Mouse (Mus musculus) left cerebral cortex, postnatal 36 days (tissue): ENCODE data around the gene Mpeg1. TPM values are rescaled to one million over a fixed set of nuclear protein-coding genes. Genes with fewer than 3 reads are reported as not detected.

Experiments used
- total RNA-seq, 2 experiments: library from RNA; stranded (reverse); gene quantifications; 2 replicates each; pipeline ENCODE4 v1.2.3; 2021

Mpeg1 gene
- total RNA-seq, 2 experiments from 2014 or later, result 7.9 to 8.5 TPM

Other genes with a start within 250 kb of the Mpeg1 start
- gene Olfr1432, start 228.2 kb upstream of the Mpeg1 start, total RNA-seq, result not detected
- gene Olfr262, start 219.1 kb upstream of the Mpeg1 start, total RNA-seq, result not detected
- not detected for gene Olfr235, start 199.7 kb upstream of the Mpeg1 start, total RNA-seq
- gene Olfr1434, start 180.9 kb upstream of the Mpeg1 start, total RNA-seq, result not detected
- not detected for gene Olfr1436, start 161.6 kb upstream of the Mpeg1 start, total RNA-seq
- gene Olfr1437, start 135.7 kb upstream of the Mpeg1 start, total RNA-seq, result not detected
- not detected for gene Olfr1438-ps1, start 124.9 kb upstream of the Mpeg1 start, total RNA-seq
- not detected for gene Olfr1440, start 73.5 kb upstream of the Mpeg1 start, total RNA-seq
- gene Olfr1441, start 43.3 kb upstream of the Mpeg1 start, total RNA-seq, result not detected
- gene Pfpl, start 32.9 kb upstream of the Mpeg1 start, total RNA-seq, result not detected
- gene Dtx4, start 40.7 kb downstream of the Mpeg1 start, total RNA-seq, result 10 to 100 TPM; 32.9 to 35.5 TPM
- gene Fam111a, start 85.0 kb downstream of the Mpeg1 start, total RNA-seq, result 1 to 10 TPM; 1.9 to 2.1 TPM
- gene Gm4952, start 139.2 kb downstream of the Mpeg1 start, total RNA-seq, result not detected
- gene Glyat, start 172.5 kb downstream of the Mpeg1 start, total RNA-seq, result not detected
- not detected for gene Olfr1442, start 209.7 kb downstream of the Mpeg1 start, total RNA-seq
- not detected for gene Olfr1443, start 217.3 kb downstream of the Mpeg1 start, total RNA-seq
- gene Keg1, start 235.0 kb downstream of the Mpeg1 start, total RNA-seq, result not detected